In the genomic region with DNA sequence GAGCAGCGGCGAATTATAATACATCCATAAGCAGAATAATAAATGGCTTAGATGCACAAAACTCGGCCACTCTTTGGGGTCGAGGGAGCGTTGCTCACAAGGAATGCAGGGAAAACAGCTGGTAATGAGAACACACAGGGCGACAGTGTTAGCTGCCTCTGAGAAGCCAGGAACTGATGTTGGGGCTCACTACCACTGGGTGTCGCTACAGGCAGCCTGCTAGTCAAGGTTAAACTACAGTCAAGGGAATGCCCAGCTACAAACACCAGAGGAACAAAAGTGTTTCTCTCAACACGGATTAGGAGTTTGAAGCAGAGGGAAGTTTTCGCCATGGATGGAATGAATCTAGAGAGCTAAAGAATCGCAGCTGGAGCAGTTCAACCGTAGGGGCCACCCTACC, we compare ENCODE assay signal across 8 mouse cellular contexts.
A peak's percentile ranks its signal among the peaks of the same experiment; 100 is the strongest.
DNase-seq lines count a peak whose midpoint lies in the region; ATAC-seq and TF ChIP-seq lines count a peak whose summit lies in the region.

No protein-coding gene starts in this region.

- H3K27ac ChIP-seq in ES-E14 (ENCODE audit: insufficient read depth, low read depth, low read length, poor library complexity, severe bottlenecking): no peak overlapping the region
- no peak overlapping the region for H3K27ac ChIP-seq in forebrain, embryonic 13.5 days
- no peak overlapping the region for H3K27ac ChIP-seq in layer of hippocampus, adult 2 months

- TF ChIP-seq CTCF in layer of hippocampus, adult 2 months (conservative IDR thresholded peaks at IDR 0.05): peak; percentile 96

- H3K9ac ChIP-seq in ES-E14 (ENCODE audit: insufficient read depth, low read depth, low read length, poor library complexity, severe bottlenecking): no peak overlapping the region
- H3K9ac ChIP-seq in forebrain, embryonic 13.5 days: no peak overlapping the region

- no peak overlapping the region for H3K4me2 ChIP-seq in forebrain, embryonic 13.5 days

- H3K9me3 ChIP-seq in ES-E14 (ENCODE audit: control insufficient read depth, insufficient read depth, low read depth, low read length): no peaks in the 10 kb centered on the region
- H3K9me3 ChIP-seq in forebrain, embryonic 13.5 days (replicated peaks): no peaks in the 10 kb centered on the region

- intact Hi-C loops in heart, postnatal 36 days (cut with DNase I): loop anchor here (5.0 kb wide), 1 partner anchor 647 kb away; no protein-coding TSS in a partner anchor

- no peak overlapping the region for H3K4me3 ChIP-seq in ES-E14 (ENCODE audit: insufficient read depth in 1 of 2, low read depth in 1 of 2, low read length in 2 of 2, poor library complexity in 1 of 2, severe bottlenecking in 1 of 2)
- no peak overlapping the region for H3K4me3 ChIP-seq in forebrain, embryonic 13.5 days
- no peak overlapping the region for H3K4me3 ChIP-seq in layer of hippocampus, adult 2 months

- H3K4me1 ChIP-seq in ES-E14 (ENCODE audit: control insufficient read depth in 2 of 2, insufficient read depth in 2 of 2, low read length in 2 of 2, poor library complexity in 1 of 2): no peaks in the 10 kb centered on the region
- H3K4me1 ChIP-seq in forebrain, embryonic 13.5 days: peaks cover 15% of the 10 kb centered on the region

- peak; percentile 74 for ATAC-seq in forebrain, embryonic 13.5 days
- no peak for ATAC-seq in activated CD4-positive, CD25-positive, alpha-beta regulatory T cell, adult 4 months

- H3K36me3 ChIP-seq in ES-E14 (ENCODE audit: control insufficient read depth, insufficient read depth, low read length, poor library complexity, severe bottlenecking): no peaks in the 10 kb centered on the region
- H3K36me3 ChIP-seq in forebrain, embryonic 13.5 days (ENCODE audit: poor library complexity, severe bottlenecking): no peaks in the 10 kb centered on the region

- H3K27me3 ChIP-seq in forebrain, embryonic 13.5 days: peaks cover 11% of the 10 kb centered on the region; the same call in 1 of the 2 replicates

- peak; percentile 61 for DNase-seq in ES-E14 (ENCODE audit: low read depth, low spot score)
- DNase-seq in c-Kit-positive CD71-negative TER-119-negative erythroid progenitor cells, embryonic 14.5 days (ENCODE audit: low read depth): peak; percentile 34
- peak; percentile 22 to 53 for DNase-seq in heart, postnatal 36 days
- peak; percentile 60 to 81 for DNase-seq in layer of hippocampus, adult 2 months (ENCODE audit: low spot score in 2 of 2)
- peak; percentile 71 for DNase-seq in lung, postnatal 10 days
- DNase-seq in right cerebral cortex, adult 2 months (ENCODE audit: low spot score in 2 of 2): peak; percentile 88 to 90

- WGBS in forebrain, embryonic 13.5 days: 7% methylated on average over 11 of the region's 11 CpGs

- in situ Hi-C loops in ES-E14 (cut with MboI; ENCODE audit: low sequenced_read_pairs in 2 of 2, unreplicated experiment in 2 of 2): no loop called here

TF ChIP-seq in ES-E14, 5 proteins besides CTCF, POLR2A, EP300 and RAD21:
- TF ChIP-seq CHD2 (IDR thresholded peaks at IDR 0.05; ENCODE audit: low read depth, low read length): no peak
- peak; percentile 68; the same call in 1 of the 2 replicates for TF ChIP-seq ZC3H11A (IDR thresholded peaks at IDR 0.05; ENCODE audit: borderline replicate concordance, low read depth, low read length)
- TF ChIP-seq ZNF384 (IDR thresholded peaks at IDR 0.05; ENCODE audit: low read depth, low read length): no peak
- TF ChIP-seq MAFK (IDR thresholded peaks at IDR 0.05; ENCODE audit: insufficient read depth, low read depth, low read length): no peak
- no peak for TF ChIP-seq HCFC1 (IDR thresholded peaks at IDR 0.05; ENCODE audit: borderline replicate concordance, insufficient read depth, low read length)

Comparison
In these comparisons a context has a peak if more than half of its experiments do, and no peak if none do; other contexts are left out.
1. DNase-seq: peak in every context shown above with its lines; median percentile 89 in right cerebral cortex, adult 2 months; 71 in lung, postnatal 10 days; 70 in layer of hippocampus, adult 2 months; 61 in ES-E14; 38 in heart, postnatal 36 days; 34 in c-Kit-positive CD71-negative TER-119-negative erythroid progenitor cells, embryonic 14.5 days.